Mouse (Mus musculus) ZHBTc4 (cell line): ENCODE data around the gene Zmynd11.

Experiments
- DNase-seq: peaks from one replicate; pipeline ENCODE4 v3.0.0-alpha.2; 2011; ENCODE audit warnings: low read depth, low spot score

Gene Zmynd11

GRCm38 (mm10) chr13:9656613-9657012 is 108.5 kb downstream of the Zmynd11 start:
- DNase-seq = no peak

GRCm38 (mm10) chr13:9653018-9653417 is 112.1 kb downstream of the Zmynd11 start:
- no peak for DNase-seq

GRCm38 (mm10) chr13:9650580-9650979 is 114.5 kb downstream of the Zmynd11 start:
- DNase-seq = no peak

GRCm38 (mm10) chr13:9649894-9650293 is 115.2 kb downstream of the Zmynd11 start:
- no peak for DNase-seq

GRCm38 (mm10) chr13:9648716-9649115 is 116.4 kb downstream of the Zmynd11 start:
- DNase-seq = no peak

- DNase-seq = no peak
Measured at GRCm38 (mm10) chr13:9637949-9638348, 127.2 kb downstream of the Zmynd11 start.

- peak; percentile 64 for DNase-seq
Measured at GRCm38 (mm10) chr13:9636505-9636904, 128.6 kb downstream of the Zmynd11 start.

GRCm38 (mm10) chr13:9635951-9636350 is 129.2 kb downstream of the Zmynd11 start:
- no peak for DNase-seq
